ENCODE assay signal across 9 mouse cellular contexts in the genomic region with DNA sequence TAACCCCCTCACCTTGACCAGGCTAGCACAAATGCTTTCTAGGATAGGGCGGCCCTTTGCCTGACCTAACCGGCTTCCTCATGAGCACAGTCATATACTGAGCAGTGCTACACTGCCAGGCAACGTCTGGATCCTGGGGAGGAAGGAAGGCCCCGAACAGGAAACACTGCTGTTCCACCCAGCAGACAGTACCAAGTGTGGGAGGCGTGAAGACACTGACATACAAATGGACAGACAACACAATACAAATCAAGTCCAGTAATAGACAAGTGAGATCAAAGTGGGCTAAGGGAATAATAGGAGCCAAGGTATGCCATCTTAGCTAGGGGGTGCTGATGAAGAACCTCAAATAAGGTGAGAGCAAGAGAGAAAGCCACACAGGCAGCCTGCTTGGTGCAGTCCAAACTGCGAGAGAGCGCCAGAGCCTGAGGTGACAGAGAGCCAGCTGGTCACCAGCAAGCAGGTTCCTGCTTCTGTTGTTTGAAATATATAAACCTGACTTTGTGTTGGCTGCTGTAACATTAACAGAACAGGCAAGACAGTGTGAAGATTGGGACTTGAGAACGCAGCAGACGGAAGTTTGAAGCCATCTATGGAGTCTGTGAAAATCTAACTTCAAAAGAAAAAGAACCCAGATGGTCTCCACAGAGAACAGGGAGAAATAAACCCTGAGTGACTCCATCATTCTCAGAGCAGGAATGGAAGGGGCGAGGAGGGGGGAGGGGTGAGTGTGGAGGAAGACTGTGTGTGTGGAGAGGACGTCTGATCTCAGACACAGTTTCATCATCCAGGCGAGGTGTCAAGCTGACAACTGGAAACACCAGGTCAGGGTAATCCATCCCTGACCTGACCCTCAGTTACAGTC. TPM values are rescaled to one million over a fixed set of nuclear protein-coding genes. Genes with fewer than 3 reads are reported as not detected.
DNase-seq lines count a peak whose midpoint lies in the region; ATAC-seq and TF ChIP-seq lines count a peak whose summit lies in the region.
"Had no signal": no experiment of that assay in that cellular context is flagged by ENCODE, and none has a peak within 500 bp of the region (broad histone marks: within the 10 kb centered on the region; RNA-seq: fewer than 3 reads in every experiment).

No protein-coding gene starts in this region.

- WGBS in heart, adult 2 months = 54% methylated on average over 12 of the region's 12 CpGs
- WGBS in liver, postnatal 0 days (ENCODE audit: insufficient replicate concordance) = 48% methylated on average over 12 of the region's 12 CpGs

- intact Hi-C loops in heart, adult 2 months (cut with DNase I) = loop anchor here (2.0 kb wide), 1 partner anchor 43 kb away; no protein-coding TSS in a partner anchor
- intact Hi-C loops in heart, postnatal 25 days (cut with DNase I) = no loop called here
- intact Hi-C loops in heart, postnatal 10 days (cut with DNase I) = no loop called here

- no peaks in the 10 kb centered on the region for H3K36me3 ChIP-seq in heart, adult 2 months (ENCODE audit: control insufficient read depth, insufficient read depth, low read length)
- H3K36me3 ChIP-seq in liver, postnatal 0 days (replicated peaks; ENCODE audit: insufficient read depth, low read length) = peaks cover 43% of the 10 kb centered on the region

- 0 out of 2 replicates have a peak, but pooled peaks have one; percentile 13 for TF ChIP-seq POLR2A in heart, adult 2 months (IDR thresholded peaks at IDR 0.05; ENCODE audit: insufficient read depth, low read depth, low read length)

- H3K9ac ChIP-seq in heart, adult 2 months (ENCODE audit: low read depth, low read length) = no peak overlapping the region
- no peak overlapping the region for H3K9ac ChIP-seq in liver, postnatal 0 days (replicated peaks)

- no peaks in the 10 kb centered on the region for H3K79me2 ChIP-seq in heart, adult 2 months (replicated peaks; ENCODE audit: control insufficient read depth, insufficient read depth, low read length)

- no peaks in the 10 kb centered on the region for H3K27me3 ChIP-seq in heart, adult 2 months (ENCODE audit: control insufficient read depth, insufficient read depth, low read length)
- no peaks in the 10 kb centered on the region for H3K27me3 ChIP-seq in liver, postnatal 0 days (ENCODE audit: insufficient read depth, low read length)

- H3K4me2 ChIP-seq in liver, postnatal 0 days (ENCODE audit: low read depth, low read length) = no peak overlapping the region

- peak in 1 of 2 experiments; percentile 47 for DNase-seq in heart, adult 2 months
- DNase-seq in heart, postnatal 25 days (ENCODE audit: low spot score) = no peak
- peak; percentile 77 for DNase-seq in brain, adult 2 months (ENCODE audit: low read depth, low spot score)
- peak; percentile 27 to 29 for DNase-seq in heart, postnatal 10 days
- DNase-seq in liver, postnatal 0 days = peak; percentile 23
- peak; percentile 69 for DNase-seq in thymus, postnatal 4 days
- DNase-seq in layer of hippocampus, adult 11-12 months (ENCODE audit: low spot score) = no peak
- DNase-seq in adrenal gland, postnatal 10 days = no peak

- TF ChIP-seq CTCF in heart, adult 2 months (IDR thresholded peaks at IDR 0.05) = no peak
- no peak for TF ChIP-seq CTCF in liver, postnatal 0 days (IDR thresholded peaks at IDR 0.05; ENCODE audit: low read depth)

- H3K27ac ChIP-seq in heart, adult 2 months = peak overlapping the region; percentile 64
- no peak overlapping the region for H3K27ac ChIP-seq in liver, postnatal 0 days (ENCODE audit: low read depth)

- peaks cover 3% of the 10 kb centered on the region for H3K4me1 ChIP-seq in heart, adult 2 months (ENCODE audit: control insufficient read depth, insufficient read depth, low read length)
- peaks cover 6% of the 10 kb centered on the region; the same call in 1 of the 2 replicates for H3K4me1 ChIP-seq in liver, postnatal 0 days (ENCODE audit: insufficient read depth)

- H3K4me3 ChIP-seq in heart, adult 2 months = no peak overlapping the region
- no peak overlapping the region for H3K4me3 ChIP-seq in liver, postnatal 0 days (ENCODE audit: low read depth, low read length)
- H3K4me3 ChIP-seq: erythroblast, embryonic 14.5 days had no signal

- H3K9me3 ChIP-seq in liver, postnatal 0 days (ENCODE audit: low read length) = no peaks in the 10 kb centered on the region

- TF ChIP-seq EP300 in heart, adult 2 months (IDR thresholded peaks at IDR 0.05; ENCODE audit: insufficient read depth, low read depth, low read length) = no peak
- no peak for TF ChIP-seq EP300 in liver, postnatal 0 days (IDR thresholded peaks at IDR 0.05; ENCODE audit: low read depth)

- peak; percentile 62; the same call in 1 of the 2 replicates for ATAC-seq in liver, postnatal 0 days

RNA-seq across cellular contexts. Expression of gene Tecta, which starts 28.6 kb away (rescaled TPM):
- under 1 TPM; 0.02 to 0.05 TPM for total RNA-seq in heart, adult 2 months (2021)
- polyA plus RNA-seq in heart, adult 2 months (2012; rRNA removed) = 0.02 and 0.06 TPM in 2 replicates
- total RNA-seq in heart, postnatal 25 days (2021) = under 1 TPM in 1 of 2 experiments, not detected in 1; 0.05 TPM
- total RNA-seq in heart, postnatal 10 days (2021) = under 1 TPM; 0.19 to 0.22 TPM
- 0.07 and 0.09 TPM in 2 replicates for polyA plus RNA-seq in liver, postnatal 0 days (2015; fragmentation: Nextera tagmentation; extraction: Ambion mirVana)
- total RNA-seq in adrenal gland, postnatal 10 days (2021) = under 1 TPM; 0.12 to 0.18 TPM

Comparison
In these comparisons a context has a peak if more than half of its experiments do, and no peak if none do; other contexts are left out.
1. DNase-seq: peak in brain, adult 2 months (single experiment), heart, postnatal 10 days (2 of 2), liver, postnatal 0 days (single experiment) and thymus, postnatal 4 days (single experiment); none in heart, postnatal 25 days (single experiment), layer of hippocampus, adult 11-12 months (single experiment) and adrenal gland, postnatal 10 days (single experiment).